Mouse (Mus musculus) liver, embryonic 11.5 days (tissue): ENCODE measurements around the gene Pcp4. TPM values are rescaled to one million over a fixed set of nuclear protein-coding genes. Genes with fewer than 3 reads are reported as not detected.
"Not testable (repeated sequence)": the region's sequence is repeated elsewhere in the genome, so short reads cannot be mapped to it uniquely, and the experiment has no call there.

Experiments used
- ATAC-seq: fragments of 200-750 bp; cut with Nextera tagmentation; replicated peaks from 2 replicates; pipeline ENCODE4 v1.8.0; 2017; ENCODE audit warnings: moderate number of reproducible peaks, mild to moderate bottlenecking, moderate TSS enrichment, moderate library complexity; ENCODE audit not compliant: low FRiP score
- DNase-seq: peaks from one replicate; pipeline ENCODE4 v3.0.0-alpha.2; 2017; ENCODE audit warnings: low spot score
- H3K27ac ChIP-seq: fragments of 300-500 bp; sonication (generic); 2 replicates; pipeline ENCODE4 v1.5.1; 2014; ENCODE audit warnings: mild to moderate bottlenecking, low read depth, low read length, control low read depth
- H3K27me3 ChIP-seq: fragments of 300-500 bp; sonication (generic); replicated peaks from 2 replicates; pipeline ENCODE4 v1.6.1; 2014; ENCODE audit warnings: low read length, mixed read lengths; ENCODE audit not compliant: control insufficient read depth, insufficient read depth
- H3K36me3 ChIP-seq: fragments of 300-500 bp; sonication (generic); 2 replicates; pipeline ENCODE4 v1.6.1; 2014; ENCODE audit warnings: mild to moderate bottlenecking, low read length, moderate library complexity, mixed read lengths; ENCODE audit not compliant: control insufficient read depth, insufficient read depth
- H3K4me1 ChIP-seq: fragments of 300-500 bp; sonication (generic); replicated peaks from 2 replicates; pipeline ENCODE4 v1.6.1; 2014; ENCODE audit warnings: low read length, mixed read lengths; ENCODE audit not compliant: control insufficient read depth, insufficient read depth
- H3K4me2 ChIP-seq: fragments of 300-500 bp; sonication (generic); 2 replicates; pipeline ENCODE4 v1.6.1; 2014; ENCODE audit warnings: mild to moderate bottlenecking, control low read depth, moderate library complexity
- H3K4me3 ChIP-seq: fragments of 300-500 bp; sonication (generic); 2 replicates; pipeline ENCODE4 v1.5.1; 2014; ENCODE audit warnings: low read depth, low read length, control low read depth
- H3K9ac ChIP-seq: fragments of 300-500 bp; sonication (generic); 2 replicates; pipeline ENCODE4 v1.6.1; 2014; ENCODE audit warnings: low read depth, low read length, control low read depth
- H3K9me3 ChIP-seq: fragments of 300-500 bp; sonication (generic); 2 replicates; pipeline ENCODE4 v1.6.1; 2016; ENCODE audit warnings: low read length, inconsistent platforms, mixed read lengths; ENCODE audit not compliant: control insufficient read depth
- WGBS: fragments of 180-500 bp; shearing (Covaris S2); extraction: QIAGEN DNeasy Blood & Tissue Kit; methylation state at CpG from one replicate; pipeline ENCODE4 v1.1.7; 2014; 5-methylcytosine and 5-hydroxymethylcytosine counted together
- polyA plus RNA-seq: library from polyadenylated mRNA; unstranded; fragments of >200 nt; fragmentation: Nextera tagmentation; extraction: Ambion mirVana; gene quantifications from 2 replicates; pipeline ENCODE4 v1.2.1, GENCODE M21; 2014

The Pcp4 gene
- polyA plus RNA-seq, 1 experiment from 2014 or later, result 1.2 TPM

- 70% methylated on average over 3 of the region's 3 CpGs for WGBS
- Histone ChIP-seq H3K4me1 (no peaks in the 10 kb centered on the region; the same call in 1 of the 2 replicates), H3K27me3 (no peaks in the 10 kb centered on the region), H3K27ac (no peak overlapping the region), H3K9me3 (no peaks in the 10 kb centered on the region), H3K4me3 (no peak overlapping the region), H3K4me2 (no peak overlapping the region), H3K9ac (no peak overlapping the region), H3K36me3 (no peaks in the 10 kb centered on the region)
- ATAC-seq (no peak), DNase-seq (no peak)
These were observed 25.6 kb upstream of the Pcp4 start for GRCm38 (mm10) chr16:96441826-96442225.

- no peak within 1 kb of the TSS for H3K4me2 ChIP-seq
- ATAC-seq, result no peak
- 55% methylated on average over 2 of the region's 2 CpGs for WGBS
- H3K9me3 ChIP-seq, result no peaks in the 10 kb centered on the region
- no peaks in the 10 kb centered on the region for H3K36me3 ChIP-seq
- H3K4me3 ChIP-seq, result no peak within 1 kb of the TSS
- H3K27me3 ChIP-seq, result no peaks in the 10 kb centered on the region
- H3K27ac ChIP-seq, result no peak within 1 kb of the TSS
- no peaks in the 10 kb centered on the region; the same call in 1 of the 2 replicates for H3K4me1 ChIP-seq
- DNase-seq, result no peak
- H3K9ac ChIP-seq, result no peak within 1 kb of the TSS
These were observed 23.9 kb upstream of the Pcp4 start, which contains the start of gene Itgb2l for GRCm38 (mm10) chr16:96443468-96443867. Gene Itgb2l, minus strand, starts transcription at chr16:96443619.

GRCm38 (mm10) chr16:96450871-96451270 lies 16.5 kb upstream of the Pcp4 start:
- WGBS, result 93% methylated on average over 12 of the region's 16 CpGs
- not testable (repeated sequence) for ATAC-seq, H3K4me2 ChIP-seq, DNase-seq, H3K9ac ChIP-seq, H3K4me1 ChIP-seq, H3K36me3 ChIP-seq, H3K27me3 ChIP-seq, H3K4me3 ChIP-seq, H3K27ac ChIP-seq, H3K9me3 ChIP-seq

GRCm38 (mm10) chr16:96454086-96454485 lies 13.3 kb upstream of the Pcp4 start:
- Histone ChIP-seq H3K4me3 (no peak overlapping the region), H3K9me3 (no peaks in the 10 kb centered on the region), H3K4me1 (no peaks in the 10 kb centered on the region), H3K9ac (no peak overlapping the region), H3K27ac (no peak overlapping the region), H3K36me3 (no peaks in the 10 kb centered on the region), H3K27me3 (no peaks in the 10 kb centered on the region), H3K4me2 (no peak overlapping the region)
- ATAC-seq (no peak), DNase-seq (no peak)

- no peaks in the 10 kb centered on the region for H3K36me3 ChIP-seq
- 80% methylated on average over 5 of the region's 5 CpGs for WGBS
- H3K9ac ChIP-seq, result no peak overlapping the region
- H3K4me2 ChIP-seq, result no peak overlapping the region
- no peak overlapping the region for H3K4me3 ChIP-seq
- no peaks in the 10 kb centered on the region for H3K4me1 ChIP-seq
- H3K9me3 ChIP-seq, result no peaks in the 10 kb centered on the region
- no peak overlapping the region for H3K27ac ChIP-seq
- no peak for ATAC-seq
- no peaks in the 10 kb centered on the region for H3K27me3 ChIP-seq
- DNase-seq, result no peak
These were observed 9.8 kb upstream of the Pcp4 start for GRCm38 (mm10) chr16:96457612-96458011.

GRCm38 (mm10) chr16:96459356-96459755 lies 8.1 kb upstream of the Pcp4 start:
- Histone ChIP-seq H3K4me3 (no peak overlapping the region), H3K9ac (no peak overlapping the region), H3K9me3 (no peaks in the 10 kb centered on the region), H3K27me3 (no peaks in the 10 kb centered on the region), H3K27ac (no peak overlapping the region), H3K4me2 (no peak overlapping the region), H3K36me3 (no peaks in the 10 kb centered on the region), H3K4me1 (no peaks in the 10 kb centered on the region)
- no peak for DNase-seq
- no peak for ATAC-seq
- WGBS, result 77% methylated on average over 2 of the region's 2 CpGs

- Histone ChIP-seq H3K4me1 (no peaks in the 10 kb centered on the region), H3K27me3 (no peaks in the 10 kb centered on the region), H3K36me3 (no peaks in the 10 kb centered on the region), H3K4me3 (no peak overlapping the region), H3K9ac (no peak overlapping the region), H3K4me2 (no peak overlapping the region), H3K9me3 (no peaks in the 10 kb centered on the region), H3K27ac (no peak overlapping the region)
- WGBS, result 64% methylated on average over 3 of the region's 3 CpGs
- ATAC-seq (no peak), DNase-seq (no peak)
These were observed 6.6 kb upstream of the Pcp4 start for GRCm38 (mm10) chr16:96460788-96461187.

GRCm38 (mm10) chr16:96468011-96468410 lies 605 bp downstream of the Pcp4 start:
- no peaks in the 10 kb centered on the region for H3K27me3 ChIP-seq
- no peak overlapping the region for H3K4me3 ChIP-seq
- H3K9ac ChIP-seq, result no peak overlapping the region
- no peaks in the 10 kb centered on the region for H3K9me3 ChIP-seq
- 69% methylated on average over 4 of the region's 4 CpGs for WGBS
- H3K27ac ChIP-seq, result no peak overlapping the region
- no peak for DNase-seq
- H3K4me2 ChIP-seq, result no peak overlapping the region
- no peaks in the 10 kb centered on the region for H3K36me3 ChIP-seq
- no peaks in the 10 kb centered on the region for H3K4me1 ChIP-seq
- ATAC-seq, result no peak

GRCm38 (mm10) chr16:96468698-96469097 lies 1.3 kb downstream of the Pcp4 start:
- no peak overlapping the region for H3K4me2 ChIP-seq
- H3K9ac ChIP-seq, result no peak overlapping the region
- no peak overlapping the region for H3K4me3 ChIP-seq
- H3K9me3 ChIP-seq, result no peaks in the 10 kb centered on the region
- ATAC-seq (no peak), DNase-seq (no peak)
- WGBS, result 83% methylated on average over 4 of the region's 4 CpGs
- no peak overlapping the region for H3K27ac ChIP-seq
- no peaks in the 10 kb centered on the region for H3K27me3 ChIP-seq
- H3K4me1 ChIP-seq, result no peaks in the 10 kb centered on the region
- no peaks in the 10 kb centered on the region for H3K36me3 ChIP-seq
